Mouse (Mus musculus): ENCODE measurements at regions not wholly inside any gene's neighbourhood (a gene's known extent, or its start where the extent isn't known, plus 50 kb on each side); places are given as distances from the start of the nearest gene placed in this dataset.

GRCm38 (mm10) chr8:126877039-126877365 lies 68.6 kb downstream of the Tomm20 start:
- Histone ChIP-seq H3K9me3 (replicated peaks) (no peaks in the 10 kb centered on the region), H3K27me3 (no peaks in the 10 kb centered on the region), H3K4me3 (replicated peaks) (no peak overlapping the region), H3K9ac (no peak overlapping the region), H3K4me1 (peaks cover 31% of the 10 kb centered on the region), H3K4me2 (replicated peaks) (no peak overlapping the region), H3K27ac (replicated peaks) (no peak overlapping the region), H3K36me3 (no peaks in the 10 kb centered on the region)
- no peak for ATAC-seq (ENCODE audit: insufficient number of reproducible peaks, low FRiP score, low TSS enrichment, low read depth)
- WGBS: 58% methylated on average over 9 of the region's 9 CpGs

DNA sequence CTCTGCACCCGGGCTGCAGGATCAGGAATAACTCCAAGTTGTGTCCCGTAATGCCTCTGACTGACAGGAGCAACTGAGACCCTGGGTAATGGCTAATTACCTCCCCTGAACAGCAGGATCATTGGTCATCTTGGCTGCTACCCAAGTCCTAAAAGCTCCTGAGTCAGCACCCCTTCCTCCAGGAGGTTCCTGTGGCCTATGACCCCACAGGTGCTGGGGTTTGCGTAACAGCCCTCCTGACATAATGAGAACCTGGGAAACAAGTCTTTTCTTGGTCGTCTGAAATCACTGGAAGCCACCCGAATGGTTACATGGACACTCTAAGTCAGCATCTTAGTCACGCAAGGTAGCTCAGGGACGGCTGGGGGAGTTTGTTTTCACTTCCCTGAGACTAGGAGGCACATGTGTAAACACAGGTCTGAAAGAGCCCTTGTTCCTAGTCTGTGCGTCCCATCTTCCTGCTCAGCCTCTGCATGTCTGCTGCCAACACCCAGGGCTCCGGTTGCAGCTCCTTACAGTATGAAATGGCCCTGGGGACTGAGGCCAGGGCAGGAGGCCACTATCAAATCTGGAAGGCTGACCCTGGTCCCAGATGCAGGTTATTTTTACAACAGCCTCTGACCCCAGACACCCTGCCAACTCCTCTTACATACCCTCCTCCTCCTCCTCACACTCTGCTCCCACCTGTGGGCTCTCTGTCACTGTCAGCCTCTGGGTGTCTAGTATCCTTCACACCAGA lies 69.2 kb downstream of the Tomm20 start:
- H3K9ac ChIP-seq: no peak overlapping the region
- no peaks in the 10 kb centered on the region for H3K9me3 ChIP-seq (replicated peaks)
- H3K27me3 ChIP-seq: no peaks in the 10 kb centered on the region
- peak overlapping the region; percentile 41; the same call in 1 of the 2 replicates for H3K27ac ChIP-seq (replicated peaks)
- no peaks in the 10 kb centered on the region for H3K36me3 ChIP-seq
- H3K4me3 ChIP-seq (replicated peaks): no peak overlapping the region
- 36% methylated on average over 9 of the region's 9 CpGs for WGBS
- H3K4me1 ChIP-seq: peaks cover 35% of the 10 kb centered on the region
- no peak overlapping the region for H3K4me2 ChIP-seq (replicated peaks)
- no peak for ATAC-seq (ENCODE audit: insufficient number of reproducible peaks, low FRiP score, low TSS enrichment, low read depth)

DNA sequence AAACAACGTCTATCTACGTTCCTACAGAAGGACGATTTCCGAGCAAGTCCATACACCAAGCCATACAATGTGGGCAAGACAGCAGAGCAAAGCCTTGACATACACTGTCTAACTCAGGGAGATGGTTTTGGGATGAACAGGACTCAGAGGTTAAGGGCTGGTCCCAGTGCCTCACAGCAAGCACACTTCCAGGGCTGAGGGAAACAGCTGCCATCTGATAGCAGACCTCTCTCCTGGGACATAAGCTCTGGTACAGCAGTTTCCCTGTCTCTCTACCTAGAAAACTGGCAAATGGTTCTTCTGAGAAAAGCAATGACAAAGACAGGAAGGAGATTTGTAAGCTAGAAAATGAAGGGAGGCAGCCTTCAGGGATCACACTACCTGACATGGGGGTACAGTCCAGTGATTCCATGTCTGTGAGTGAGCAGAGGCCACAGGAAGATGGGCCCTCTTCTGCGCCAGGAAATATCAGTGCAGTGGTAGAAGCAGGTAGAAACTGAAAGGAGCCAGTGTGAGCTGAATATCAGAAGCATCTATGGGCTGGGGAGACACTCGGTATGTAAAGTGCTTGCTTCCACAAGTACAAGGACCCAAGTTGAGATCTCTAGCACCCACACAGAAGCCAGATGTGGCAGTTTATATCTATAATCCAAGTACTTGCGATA lies 70.0 kb downstream of the Tomm20 start:
- ATAC-seq (ENCODE audit: insufficient number of reproducible peaks, low FRiP score, low TSS enrichment, low read depth): no peak
- no peak overlapping the region for H3K4me3 ChIP-seq (replicated peaks)
- 79% methylated on average over 7 of the region's 7 CpGs for WGBS
- no peak overlapping the region for H3K9ac ChIP-seq
- no peaks in the 10 kb centered on the region for H3K36me3 ChIP-seq
- no peaks in the 10 kb centered on the region for H3K9me3 ChIP-seq (replicated peaks)
- H3K4me1 ChIP-seq: peaks cover 35% of the 10 kb centered on the region
- no peak overlapping the region for H3K4me2 ChIP-seq (replicated peaks)
- no peaks in the 10 kb centered on the region for H3K27me3 ChIP-seq
- peak overlapping the region; percentile 41; the same call in 1 of the 2 replicates for H3K27ac ChIP-seq (replicated peaks)

DNA sequence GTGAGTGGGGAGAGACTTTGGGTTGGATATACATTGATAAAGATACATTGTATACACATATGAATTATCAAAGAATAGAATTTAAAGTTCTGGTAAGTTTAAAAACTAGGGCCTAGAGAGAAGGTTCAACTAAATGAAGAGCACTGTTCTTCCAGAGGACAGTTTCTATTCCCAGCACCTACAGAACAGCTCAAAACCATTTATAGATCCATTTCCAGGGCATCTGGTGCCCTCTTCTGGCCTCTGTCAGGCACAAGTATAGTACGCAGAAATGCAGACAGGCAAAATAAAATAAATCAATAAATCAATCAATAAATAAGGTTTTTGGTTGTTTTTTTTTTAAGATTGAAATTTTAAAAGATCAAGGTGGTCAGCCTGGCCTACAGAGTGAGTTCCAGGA lies 70.8 kb downstream of the Tomm20 start:
- no peaks in the 10 kb centered on the region for H3K9me3 ChIP-seq (replicated peaks)
- 100% methylated on average over 1 of the region's 1 CpGs for WGBS

DNA sequence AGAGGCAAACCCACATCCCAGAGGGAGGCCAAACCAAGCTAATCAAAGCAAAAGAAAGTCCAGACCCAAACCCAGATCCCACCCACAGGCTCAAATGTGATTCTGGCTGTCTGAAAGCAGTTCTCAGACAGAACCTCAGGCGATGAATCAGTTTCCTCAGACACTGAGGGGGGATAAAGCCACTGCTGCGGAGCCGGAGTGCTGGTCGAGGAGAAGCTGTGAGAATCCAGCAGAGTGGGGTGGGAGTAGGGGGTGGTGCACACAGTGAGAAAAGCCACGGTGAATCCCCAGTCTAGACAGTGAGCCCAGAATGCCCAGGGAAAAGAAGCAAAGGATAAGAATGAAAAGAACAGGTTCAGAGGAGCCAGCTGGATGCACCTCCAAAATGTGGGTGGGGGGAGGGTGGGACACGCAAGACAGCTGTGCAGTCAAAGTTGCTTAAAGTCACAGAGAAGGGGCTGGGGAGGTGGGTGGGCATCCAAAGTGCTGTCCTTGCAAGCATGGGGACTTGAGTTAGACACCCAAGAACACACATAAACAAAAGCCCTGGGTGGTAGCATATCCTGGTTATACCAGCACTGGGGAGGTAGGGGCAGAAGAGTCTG lies 71.4 kb downstream of the Tomm20 start:
- Histone ChIP-seq H3K27ac (replicated peaks) (peak overlapping the region; percentile 63; the same call in 1 of the 2 replicates), H3K36me3 (no peaks in the 10 kb centered on the region), H3K4me3 (replicated peaks) (no peak overlapping the region), H3K9me3 (replicated peaks) (no peaks in the 10 kb centered on the region), H3K9ac (no peak overlapping the region), H3K4me2 (replicated peaks) (no peak overlapping the region), H3K4me1 (peaks cover 35% of the 10 kb centered on the region), H3K27me3 (no peaks in the 10 kb centered on the region)
- WGBS: 42% methylated on average over 6 of the region's 6 CpGs
- peak; percentile 50; the same call in 1 of the 2 replicates for ATAC-seq (ENCODE audit: insufficient number of reproducible peaks, low FRiP score, low TSS enrichment, low read depth)

More for the DNA sequence above, 70.8 kb downstream of the Tomm20 start:
- Histone ChIP-seq H3K4me3 (replicated peaks) (no peak overlapping the region), H3K4me2 (replicated peaks) (no peak overlapping the region), H3K4me1 (peaks cover 35% of the 10 kb centered on the region), H3K36me3 (no peaks in the 10 kb centered on the region), H3K27me3 (no peaks in the 10 kb centered on the region), H3K9ac (no peak overlapping the region), H3K27ac (replicated peaks) (peak overlapping the region; percentile 63; the same call in 1 of the 2 replicates)
- ATAC-seq (ENCODE audit: insufficient number of reproducible peaks, low FRiP score, low TSS enrichment, low read depth): no peak

- H3K4me3 ChIP-seq (replicated peaks): no peak overlapping the region
- H3K9ac ChIP-seq: no peak overlapping the region
- H3K27ac ChIP-seq (replicated peaks): peak overlapping the region; percentile 63; the same call in 1 of the 2 replicates
- H3K4me1 ChIP-seq: peaks cover 35% of the 10 kb centered on the region
- H3K27me3 ChIP-seq: no peaks in the 10 kb centered on the region
- ATAC-seq (ENCODE audit: insufficient number of reproducible peaks, low FRiP score, low TSS enrichment, low read depth): no peak
- 50% methylated on average over 7 of the region's 7 CpGs for WGBS
- H3K4me2 ChIP-seq (replicated peaks): no peak overlapping the region
- no peaks in the 10 kb centered on the region for H3K9me3 ChIP-seq (replicated peaks)
- H3K36me3 ChIP-seq: no peaks in the 10 kb centered on the region
Observed at GRCm38 (mm10) chr8:126873306-126873705, 72.3 kb downstream of the Tomm20 start.

GRCm38 (mm10) chr8:126872574-126872973 lies 73.1 kb downstream of the Tomm20 start:
- no peak overlapping the region for H3K27ac ChIP-seq (replicated peaks)
- H3K36me3 ChIP-seq: no peaks in the 10 kb centered on the region
- WGBS: 70% methylated on average over 4 of the region's 4 CpGs
- H3K9ac ChIP-seq: no peak overlapping the region
- H3K4me3 ChIP-seq (replicated peaks): no peak overlapping the region
- H3K27me3 ChIP-seq: no peaks in the 10 kb centered on the region
- H3K4me1 ChIP-seq: peaks cover 35% of the 10 kb centered on the region
- H3K4me2 ChIP-seq (replicated peaks): no peak overlapping the region
- no peak for ATAC-seq (ENCODE audit: insufficient number of reproducible peaks, low FRiP score, low TSS enrichment, low read depth)
- no peaks in the 10 kb centered on the region for H3K9me3 ChIP-seq (replicated peaks)

DNA sequence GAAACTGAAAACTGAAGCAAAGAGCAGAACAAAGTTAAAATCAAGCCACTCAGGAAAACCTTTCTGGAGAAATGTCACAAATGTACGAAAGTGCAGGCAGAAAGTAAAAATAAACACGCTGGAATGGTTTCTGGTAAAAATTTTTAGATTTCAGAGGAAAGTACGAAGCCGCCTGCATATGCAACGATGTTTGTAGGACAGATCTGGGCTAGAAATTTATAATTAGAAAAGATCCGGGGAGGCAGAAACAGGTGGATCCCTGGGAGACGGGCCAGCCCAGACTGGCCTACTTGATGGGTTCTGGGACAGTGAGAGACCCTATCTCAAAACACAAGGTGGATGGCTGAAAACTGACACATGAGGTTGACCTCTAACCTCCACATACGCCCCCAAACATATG lies 73.5 kb downstream of the Tomm20 start:
- no peak for ATAC-seq (ENCODE audit: insufficient number of reproducible peaks, low FRiP score, low TSS enrichment, low read depth)
- no peak overlapping the region for H3K4me3 ChIP-seq (replicated peaks)
- no peak overlapping the region for H3K9ac ChIP-seq
- no peak overlapping the region for H3K4me2 ChIP-seq (replicated peaks)
- H3K27me3 ChIP-seq: no peaks in the 10 kb centered on the region
- 64% methylated on average over 8 of the region's 8 CpGs for WGBS
- no peaks in the 10 kb centered on the region for H3K9me3 ChIP-seq (replicated peaks)
- H3K4me1 ChIP-seq: peaks cover 35% of the 10 kb centered on the region
- H3K36me3 ChIP-seq: no peaks in the 10 kb centered on the region
- H3K27ac ChIP-seq (replicated peaks): no peak overlapping the region

DNA sequence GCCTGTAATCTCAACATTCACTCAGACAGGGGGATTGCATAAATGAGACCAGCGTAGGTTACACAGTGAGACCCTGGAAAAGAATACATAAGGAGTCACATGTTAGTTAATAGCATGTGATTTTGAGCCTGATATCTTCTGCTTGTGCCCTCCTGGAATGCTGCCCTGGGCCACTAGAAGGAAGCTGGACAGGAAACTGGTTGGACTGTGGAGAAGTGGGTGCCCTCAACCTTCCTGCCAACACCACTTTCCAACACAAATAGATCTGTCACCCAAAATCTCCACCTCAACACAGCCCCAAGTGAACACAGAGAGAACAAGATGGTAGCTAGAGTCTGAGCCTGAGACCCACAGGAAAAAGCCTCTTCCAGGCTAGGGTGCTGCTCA lies 76.2 kb downstream of the Tomm20 start:
- 94% methylated on average over 1 of the region's 1 CpGs for WGBS
- Histone ChIP-seq H3K4me2 (replicated peaks) (no peak overlapping the region), H3K9ac (no peak overlapping the region), H3K27ac (replicated peaks) (no peak overlapping the region), H3K4me1 (peaks cover 23% of the 10 kb centered on the region), H3K27me3 (no peaks in the 10 kb centered on the region), H3K9me3 (replicated peaks) (no peaks in the 10 kb centered on the region), H3K36me3 (no peaks in the 10 kb centered on the region), H3K4me3 (replicated peaks) (no peak overlapping the region)
- ATAC-seq (ENCODE audit: insufficient number of reproducible peaks, low FRiP score, low TSS enrichment, low read depth): no peak

- Histone ChIP-seq H3K9ac (no peak overlapping the region), H3K9me3 (replicated peaks) (no peaks in the 10 kb centered on the region), H3K4me3 (replicated peaks) (no peak overlapping the region), H3K36me3 (no peaks in the 10 kb centered on the region), H3K27me3 (no peaks in the 10 kb centered on the region), H3K4me2 (replicated peaks) (no peak overlapping the region), H3K4me1 (peaks cover 21% of the 10 kb centered on the region), H3K27ac (replicated peaks) (no peak overlapping the region)
- no peak for ATAC-seq (ENCODE audit: insufficient number of reproducible peaks, low FRiP score, low TSS enrichment, low read depth)
- 79% methylated on average over 3 of the region's 3 CpGs for WGBS
Observed at GRCm38 (mm10) chr8:126868831-126869463, 76.7 kb downstream of the Tomm20 start.
